Mouse (Mus musculus) adrenal gland, adult 8-10 months (tissue): Measurements from ENCODE around the gene Rlbp1. TPM values are rescaled to one million over a fixed set of nuclear protein-coding genes. Genes with fewer than 3 reads are reported as not detected.
A peak's percentile ranks its signal among the peaks of the same experiment; 100 is the strongest.

Experiments
- DNase-seq: peaks from one replicate; pipeline ENCODE4 v3.0.0; 2022
- total RNA-seq, 4 experiments: library from RNA; stranded (reverse); gene quantifications; 2 replicates each; pipeline ENCODE4 v1.2.4; 2022

The Rlbp1 gene
- total RNA-seq, result 1 to 10 TPM in 1 of 4 experiments, under 1 TPM in 1, not detected in 2; 0.17 to 1.4 TPM

DNA sequence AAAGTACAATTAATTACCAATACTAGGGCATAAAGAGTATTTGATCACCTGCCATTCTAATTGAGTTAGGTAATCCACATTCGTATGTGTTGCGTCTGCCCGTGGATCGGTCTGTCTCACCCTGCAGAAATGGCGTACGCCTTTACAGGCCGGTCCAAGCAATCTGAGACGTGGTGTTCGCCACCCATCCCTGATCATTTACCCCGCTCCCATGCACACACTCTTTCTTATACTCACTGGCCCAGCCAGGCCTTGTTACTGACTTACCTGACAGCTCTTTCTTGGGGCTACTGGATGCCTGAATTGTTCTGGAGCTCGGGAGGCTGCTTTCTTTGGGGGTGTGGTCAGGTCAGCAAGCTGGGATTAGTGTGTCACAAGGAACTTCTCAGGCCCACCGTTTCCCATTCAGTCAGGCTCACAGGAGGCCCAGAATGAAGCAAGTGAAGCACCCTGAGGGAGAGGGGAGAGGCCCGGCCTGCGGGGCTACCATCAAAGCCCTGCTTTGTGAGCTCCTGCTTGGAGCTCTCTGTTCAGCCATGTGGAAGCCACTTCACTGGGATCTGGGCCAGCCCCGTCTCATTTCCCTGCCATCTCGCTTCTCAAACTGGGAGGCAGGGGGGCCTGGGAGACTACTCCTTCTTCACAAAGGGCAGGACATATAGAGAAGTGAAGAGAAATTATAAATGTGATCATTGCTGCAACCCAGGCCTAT is at the start of gene Rlbp1:
Gene Rlbp1 (minus strand): TSS at position 627 of the 712 bp plus-strand sequence.
- DNase-seq, result no peak

GRCm38 (mm10) chr7:79428243-79428642 is 41.4 kb upstream of the Rlbp1 start:
- DNase-seq, result no peak

DNA sequence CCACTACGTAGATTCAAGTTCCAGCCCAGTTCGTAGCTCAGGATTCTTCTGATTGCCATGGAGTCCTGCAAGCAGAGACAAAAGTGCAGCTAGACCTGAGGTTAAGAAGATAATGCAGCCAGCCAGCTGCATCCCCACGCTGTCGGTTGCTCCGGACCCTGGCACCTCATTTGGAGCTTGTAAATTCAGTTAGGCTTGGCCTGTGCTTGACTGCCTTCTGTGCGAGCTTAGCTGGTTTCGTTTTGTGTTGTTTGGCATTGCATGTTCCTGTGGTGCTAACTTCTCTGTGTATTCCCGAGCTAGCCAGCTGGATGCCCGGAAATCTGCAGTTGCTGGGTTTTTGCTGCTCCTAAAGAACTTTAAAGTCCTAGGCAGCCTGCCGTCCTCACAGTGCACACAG is 39.0 kb upstream of the Rlbp1 start:
- no peak for DNase-seq

- no peak for DNase-seq
Measured at GRCm38 (mm10) chr7:79422876-79423275, 36.0 kb upstream of the Rlbp1 start.

GRCm38 (mm10) chr7:79419950-79420349 is 33.1 kb upstream of the Rlbp1 start:
- no peak for DNase-seq

- no peak for DNase-seq
Measured at GRCm38 (mm10) chr7:79414449-79415375, 27.9 kb upstream of the Rlbp1 start.

DNA sequence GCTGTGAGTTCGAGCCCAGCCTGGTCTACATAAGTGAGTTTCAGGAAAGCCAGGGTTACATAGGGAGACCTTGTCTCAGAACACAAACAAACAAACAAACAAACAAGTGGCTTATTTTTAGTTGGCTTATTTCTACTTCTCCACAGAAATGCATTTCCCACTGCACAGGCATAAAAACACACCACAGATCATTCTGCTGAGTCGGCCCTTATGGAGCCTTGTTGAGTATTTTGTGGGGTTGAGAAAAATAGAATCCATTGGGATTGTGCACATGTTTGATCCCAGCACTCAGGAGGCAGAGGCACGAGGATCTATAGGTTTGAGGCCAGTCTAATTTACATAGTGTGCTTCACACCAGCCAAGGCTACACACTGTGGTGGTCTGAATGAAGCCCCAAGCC is 13.4 kb upstream of the Rlbp1 start:
- no peak for DNase-seq

DNA sequence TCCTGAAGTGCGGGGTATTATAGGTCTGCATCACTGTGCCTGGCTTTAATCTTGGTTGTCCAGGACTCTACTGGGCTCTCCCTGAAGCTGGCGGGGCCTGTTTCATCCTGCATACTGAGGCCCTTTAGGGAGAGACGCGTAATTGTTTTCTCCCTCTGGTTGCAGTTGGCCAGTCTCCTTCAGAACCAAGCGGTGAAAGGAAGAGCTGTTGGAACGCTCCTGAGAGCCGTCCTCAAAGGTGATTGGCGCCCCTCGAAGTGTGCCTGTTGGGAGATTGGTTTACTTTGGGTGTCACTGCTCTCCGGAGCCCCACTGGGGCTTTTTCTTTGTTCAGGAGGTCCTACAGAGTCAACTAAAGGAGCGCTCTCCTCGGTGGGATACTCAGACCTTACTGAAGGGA is 12.1 kb upstream of the Rlbp1 start:
- no peak for DNase-seq

DNA sequence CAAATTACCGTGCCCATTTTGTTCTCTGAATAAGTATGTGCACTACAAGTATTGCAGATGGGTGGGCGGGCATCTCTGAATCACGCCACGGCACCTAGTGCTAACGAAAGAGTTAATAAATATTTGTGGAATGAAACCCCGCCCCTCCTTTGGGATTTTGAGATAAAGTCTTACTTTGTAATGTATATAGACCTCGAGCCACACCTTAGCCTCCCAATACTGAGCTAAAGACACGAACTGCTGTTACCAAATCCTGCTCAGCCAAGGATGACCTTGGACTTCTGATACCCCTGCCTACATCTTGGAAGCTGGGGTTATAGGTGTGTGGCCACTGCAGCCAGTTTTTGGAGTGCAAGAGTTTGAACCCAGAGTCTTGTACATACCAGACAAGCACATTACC is 11.6 kb upstream of the Rlbp1 start:
- DNase-seq, result no peak

DNA sequence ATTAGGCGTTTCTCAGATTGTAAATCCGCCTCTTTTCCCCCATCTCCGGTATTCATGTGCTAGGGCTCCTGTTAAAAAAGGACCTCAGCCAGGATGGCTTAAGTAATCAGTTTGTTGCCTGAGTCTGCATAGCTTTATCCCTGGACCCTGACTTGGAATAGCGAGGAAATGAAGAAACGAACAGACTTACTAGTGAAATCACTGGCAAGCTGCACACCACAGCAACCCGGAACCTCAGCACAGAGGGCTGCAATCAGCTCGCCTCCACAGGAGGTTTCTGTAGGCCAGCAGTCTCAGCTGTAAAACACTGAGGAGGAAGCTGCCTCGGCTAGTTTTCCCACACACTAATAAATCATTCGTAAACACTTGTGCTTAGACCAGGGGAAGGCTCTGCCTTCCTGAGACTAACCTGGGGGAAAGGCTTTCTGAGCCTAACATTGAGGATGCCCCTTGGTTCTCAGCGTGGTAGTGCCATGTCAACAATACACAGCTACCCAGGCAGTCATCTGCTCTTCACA is 10.7 kb upstream of the Rlbp1 start:
- DNase-seq, result no peak

DNA sequence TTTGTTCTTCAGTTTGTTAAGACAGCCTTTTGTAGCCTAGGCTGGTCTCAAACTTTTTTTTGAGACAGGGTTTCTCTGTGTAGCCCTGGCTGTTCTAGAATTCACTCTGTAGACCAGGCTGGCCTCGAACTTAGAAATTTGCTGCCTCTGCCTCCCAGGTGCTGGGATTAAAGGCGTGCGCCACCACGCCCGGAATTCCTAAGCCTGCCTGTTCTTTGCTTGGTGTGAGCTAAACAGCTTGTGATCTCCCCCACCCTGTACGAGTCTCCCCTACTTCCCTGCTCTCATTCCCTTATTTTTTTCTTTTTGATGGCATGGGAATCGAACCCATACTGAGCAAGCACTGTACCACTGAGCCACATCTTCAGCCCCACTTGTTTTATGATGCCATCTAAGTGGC is 8.3 kb upstream of the Rlbp1 start:
- DNase-seq, result no peak

DNA sequence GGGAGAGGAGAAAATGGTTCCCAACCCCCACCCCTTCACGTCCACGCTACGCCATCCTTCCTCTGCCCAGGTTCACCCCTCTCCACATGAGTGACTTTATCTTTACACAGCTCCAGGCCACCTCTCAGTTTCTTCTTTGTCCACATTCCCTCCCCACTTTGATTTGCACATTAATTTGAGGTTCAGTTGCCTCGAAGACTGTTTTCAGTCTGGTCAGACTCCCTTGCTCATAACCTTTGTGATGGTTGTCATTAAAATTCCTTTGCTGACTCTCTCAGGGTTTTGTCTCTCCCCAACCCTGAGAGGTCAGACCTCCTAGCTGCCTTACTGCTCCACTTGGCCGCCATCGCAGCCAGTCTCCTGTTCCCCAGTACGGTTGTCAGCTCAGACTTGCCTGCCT is 7.8 kb upstream of the Rlbp1 start:
- no peak for DNase-seq

DNA sequence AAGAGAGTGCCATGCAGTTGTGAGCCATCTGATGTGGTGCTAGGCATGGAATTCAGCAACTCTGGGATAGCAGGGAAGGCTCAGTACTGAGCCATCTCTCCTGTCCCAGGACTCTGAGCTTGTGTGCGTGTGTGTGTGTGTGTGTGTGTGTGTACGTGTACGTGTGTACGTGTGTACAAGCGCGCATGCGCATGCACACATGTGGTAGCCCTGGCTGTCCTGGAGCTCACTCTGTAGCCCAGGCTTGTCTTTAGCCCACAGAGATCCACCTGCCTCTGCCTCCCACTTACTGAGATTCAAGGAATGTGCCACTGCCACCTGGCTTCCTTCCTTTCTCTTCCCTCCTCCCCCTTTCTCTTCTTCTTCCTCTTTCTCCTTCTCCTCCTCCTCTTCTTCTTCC is 7.1 kb upstream of the Rlbp1 start:
- no peak for DNase-seq

- no peak for DNase-seq
Measured at GRCm38 (mm10) chr7:79392860-79393513, 6.1 kb upstream of the Rlbp1 start.

GRCm38 (mm10) chr7:79391883-79392649 is 5.2 kb upstream of the Rlbp1 start, which contains the start of gene Fanci:
TSS of gene Fanci (plus strand) at chr7:79391929.
- peak; percentile 87 for DNase-seq

- no peak for DNase-seq
Measured at GRCm38 (mm10) chr7:79391471-79391870, 4.6 kb upstream of the Rlbp1 start.

- DNase-seq, result no peak
Measured at GRCm38 (mm10) chr7:79390141-79390708, 3.4 kb upstream of the Rlbp1 start.

- DNase-seq, result no peak
Measured at GRCm38 (mm10) chr7:79388671-79389206, 1.9 kb upstream of the Rlbp1 start.

- DNase-seq, result no peak
Measured at GRCm38 (mm10) chr7:79387991-79388390, 1.1 kb upstream of the Rlbp1 start.

GRCm38 (mm10) chr7:79387140-79387539 is 292 bp upstream of the Rlbp1 start:
- DNase-seq, result peak; percentile 24

DNA sequence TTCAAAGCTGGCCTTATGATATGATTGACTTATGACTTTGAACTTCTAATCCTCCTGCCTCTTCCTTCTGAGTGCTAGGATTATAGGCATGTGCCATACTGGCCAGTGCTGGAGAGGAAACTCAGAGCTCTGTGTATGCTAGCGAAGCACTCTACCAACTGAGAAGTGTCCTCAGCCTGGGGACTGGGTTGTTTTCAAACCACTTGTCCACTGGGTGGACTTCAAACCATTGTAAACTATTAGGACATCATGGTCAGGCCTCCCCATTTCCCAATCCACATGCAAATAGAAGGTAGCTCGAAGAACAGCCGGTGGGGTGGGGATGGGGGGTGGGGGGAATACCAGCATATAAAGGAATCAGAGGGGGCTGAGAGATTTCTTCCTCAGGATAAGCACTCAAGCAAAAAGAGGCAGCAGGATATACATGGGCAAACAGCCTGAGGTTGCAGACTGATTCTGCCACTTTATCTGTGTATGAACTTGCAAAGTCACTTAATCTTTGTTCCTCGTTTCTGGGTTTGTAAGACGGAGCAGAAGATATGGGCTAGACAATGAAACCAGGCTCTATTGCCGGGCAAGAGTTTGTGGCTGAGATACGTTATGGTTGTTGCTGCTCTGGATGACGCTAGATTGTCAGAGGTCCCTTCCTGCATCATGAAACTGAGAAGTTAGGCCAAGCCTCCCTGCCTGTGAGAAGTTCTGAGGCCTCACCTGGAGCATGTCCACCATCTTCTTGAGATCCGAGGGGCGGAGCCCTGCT is 10.2 kb downstream of the Rlbp1 start:
- DNase-seq, result no peak
